Comparison of ENCODE assay signal across 27 mouse cellular contexts in genomic region chr9:101551256-101551655, GRCm38 (mm10).
A peak's percentile ranks its signal among the peaks of the same experiment; 100 is the strongest.
DNase-seq lines count a peak whose midpoint lies in the region; ATAC-seq and TF ChIP-seq lines count a peak whose summit lies in the region.
"Had no signal": no experiment of that assay in that cellular context is flagged by ENCODE, and none has a peak within 500 bp of the region (broad histone marks: within the 10 kb centered on the region; RNA-seq: fewer than 3 reads in every experiment).

No protein-coding gene starts in this region.

- ATAC-seq in liver, postnatal 0 days, result no peak
- ATAC-seq in liver, embryonic 11.5 days (replicated peaks; ENCODE audit: low FRiP score), result no peak
- no peak for ATAC-seq in midbrain, postnatal 0 days (ENCODE audit: low FRiP score)
- no peak for ATAC-seq in midbrain, embryonic 16.5 days
- no peak for ATAC-seq in monocyte, adult 5-6 weeks (replicated peaks; ENCODE audit: insufficient number of reproducible peaks, low FRiP score, low TSS enrichment, poor library complexity, severe bottlenecking)
- ATAC-seq: CD4-positive, CD25-positive, alpha-beta regulatory T cell, adult 4 months; forebrain, embryonic 15.5 days had no signal

- H3K9ac ChIP-seq in liver, postnatal 0 days (replicated peaks), result no peak overlapping the region
- H3K9ac ChIP-seq in liver, embryonic 11.5 days (ENCODE audit: low read depth, low read length), result no peak overlapping the region
- H3K9ac ChIP-seq in midbrain, postnatal 0 days (replicated peaks; ENCODE audit: low read length, poor library complexity, severe bottlenecking), result no peak overlapping the region
- no peak overlapping the region for H3K9ac ChIP-seq in midbrain, embryonic 16.5 days (ENCODE audit: low read depth, low read length)
- H3K9ac ChIP-seq: forebrain, embryonic 15.5 days; hindbrain, embryonic 14.5 days; limb, embryonic 15.5 days; liver, embryonic 15.5 days; midbrain, embryonic 12.5 days; neural tube, embryonic 13.5 days had no signal

- TF ChIP-seq CTCF in liver, postnatal 0 days (IDR thresholded peaks at IDR 0.05; ENCODE audit: low read depth), result 0 out of 2 replicates have a peak, but pooled peaks have one; percentile 5
- TF ChIP-seq CTCF in midbrain, postnatal 0 days (IDR thresholded peaks at IDR 0.05), result peak; percentile 18; the same call in 1 of the 2 replicates

- H3K4me2 ChIP-seq in liver, postnatal 0 days (ENCODE audit: low read depth, low read length), result no peak overlapping the region
- no peak overlapping the region for H3K4me2 ChIP-seq in liver, embryonic 11.5 days
- H3K4me2 ChIP-seq in midbrain, postnatal 0 days (ENCODE audit: low read depth, low read length, poor library complexity, severe bottlenecking), result no peak overlapping the region
- no peak overlapping the region for H3K4me2 ChIP-seq in midbrain, embryonic 16.5 days (ENCODE audit: low read length)
- H3K4me2 ChIP-seq: forebrain, embryonic 15.5 days; heart, embryonic 11.5 days; hindbrain, embryonic 14.5 days; limb, embryonic 15.5 days; liver, embryonic 15.5 days; midbrain, embryonic 12.5 days; neural tube, embryonic 13.5 days had no signal

- H3K36me3 ChIP-seq in liver, postnatal 0 days (replicated peaks; ENCODE audit: insufficient read depth, low read length), result no peaks in the 10 kb centered on the region
- no peaks in the 10 kb centered on the region for H3K36me3 ChIP-seq in liver, embryonic 11.5 days (ENCODE audit: control insufficient read depth, insufficient read depth, low read length)
- no peaks in the 10 kb centered on the region for H3K36me3 ChIP-seq in midbrain, postnatal 0 days (ENCODE audit: insufficient read depth, low read length)
- no peaks in the 10 kb centered on the region for H3K36me3 ChIP-seq in midbrain, embryonic 16.5 days (ENCODE audit: control insufficient read depth, insufficient read depth, low read length)
- H3K36me3 ChIP-seq: forebrain, embryonic 15.5 days; limb, embryonic 15.5 days; liver, embryonic 15.5 days; midbrain, embryonic 12.5 days; neural tube, embryonic 13.5 days had no signal

- H3K4me3 ChIP-seq in liver, postnatal 0 days (ENCODE audit: low read depth, low read length), result no peak overlapping the region
- no peak overlapping the region for H3K4me3 ChIP-seq in liver, embryonic 11.5 days (ENCODE audit: low read depth, low read length)
- no peak overlapping the region for H3K4me3 ChIP-seq in midbrain, postnatal 0 days (ENCODE audit: low read depth, low read length)
- H3K4me3 ChIP-seq in midbrain, embryonic 16.5 days (ENCODE audit: low read depth, low read length), result no peak overlapping the region
- H3K4me3 ChIP-seq: forebrain, embryonic 15.5 days; limb, embryonic 15.5 days; liver, embryonic 15.5 days; midbrain, embryonic 12.5 days; myocyte; neural tube, embryonic 13.5 days had no signal

- no peaks in the 10 kb centered on the region for H3K4me1 ChIP-seq in liver, postnatal 0 days (ENCODE audit: insufficient read depth)
- no peaks in the 10 kb centered on the region for H3K4me1 ChIP-seq in liver, embryonic 11.5 days (replicated peaks; ENCODE audit: control insufficient read depth, insufficient read depth, low read length)
- H3K4me1 ChIP-seq in midbrain, postnatal 0 days (ENCODE audit: insufficient read depth, low read length), result no peaks in the 10 kb centered on the region
- no peaks in the 10 kb centered on the region for H3K4me1 ChIP-seq in midbrain, embryonic 16.5 days (ENCODE audit: control insufficient read depth, insufficient read depth, low read length)
- H3K4me1 ChIP-seq: forebrain, embryonic 15.5 days; limb, embryonic 15.5 days; liver, embryonic 15.5 days; midbrain, embryonic 12.5 days had no signal

- no peaks in the 10 kb centered on the region for H3K27me3 ChIP-seq in liver, postnatal 0 days (ENCODE audit: insufficient read depth, low read length)
- H3K27me3 ChIP-seq in liver, embryonic 11.5 days (replicated peaks; ENCODE audit: control insufficient read depth, insufficient read depth, low read length), result no peaks in the 10 kb centered on the region
- no peaks in the 10 kb centered on the region for H3K27me3 ChIP-seq in midbrain, postnatal 0 days (ENCODE audit: insufficient read depth, low read length)
- H3K27me3 ChIP-seq in midbrain, embryonic 16.5 days (ENCODE audit: control insufficient read depth, insufficient read depth, low read depth, low read length), result no peaks in the 10 kb centered on the region
- H3K27me3 ChIP-seq: forebrain, embryonic 15.5 days; limb, embryonic 15.5 days; liver, embryonic 15.5 days; midbrain, embryonic 12.5 days had no signal

- H3K9me3 ChIP-seq in liver, postnatal 0 days (ENCODE audit: low read length), result no peaks in the 10 kb centered on the region
- H3K9me3 ChIP-seq in liver, embryonic 11.5 days (ENCODE audit: control insufficient read depth, low read length), result no peaks in the 10 kb centered on the region
- no peaks in the 10 kb centered on the region for H3K9me3 ChIP-seq in midbrain, postnatal 0 days (ENCODE audit: low read length)
- H3K9me3 ChIP-seq in midbrain, embryonic 16.5 days (replicated peaks; ENCODE audit: control insufficient read depth, low read length, poor library complexity, severe bottlenecking), result peaks cover 3% of the 10 kb centered on the region; the same call in 1 of the 2 replicates
- H3K9me3 ChIP-seq: limb, embryonic 15.5 days; liver, embryonic 15.5 days; midbrain, embryonic 12.5 days had no signal

- TF ChIP-seq EP300 in liver, postnatal 0 days (IDR thresholded peaks at IDR 0.05; ENCODE audit: low read depth), result no peak

- peak; percentile 22 to 31 for DNase-seq in heart, postnatal 10 days
- DNase-seq in heart, postnatal 14 days, result no peak
- DNase-seq in liver, postnatal 0 days, result no peak
- DNase-seq in liver, embryonic 11.5 days (ENCODE audit: low spot score), result no peak
- DNase-seq in midbrain, postnatal 0 days (ENCODE audit: low spot score), result no peak
- DNase-seq in thymus, postnatal 10 days (ENCODE audit: low spot score in 2 of 2), result no peak
- DNase-seq: adrenal gland, adult 2 months; cerebellum, adult 18-20 months; cerebellum, postnatal 14 days; kidney, adult 2 months; kidney, postnatal 14 days; layer of hippocampus, postnatal 36 days; retina, postnatal 1 day; right cerebral cortex, postnatal 25 days; spleen, adult 18-20 months; thymus, postnatal 25 days had no signal

- 47% methylated on average over 3 of the region's 3 CpGs for WGBS in liver, postnatal 0 days (ENCODE audit: insufficient replicate concordance)
- WGBS in liver, embryonic 11.5 days, result 54% methylated on average over 3 of the region's 3 CpGs
- 56% methylated on average over 3 of the region's 3 CpGs for WGBS in midbrain, postnatal 0 days
- WGBS in midbrain, embryonic 16.5 days, result 68% methylated on average over 3 of the region's 3 CpGs

- intact Hi-C loops in heart, postnatal 10 days (cut with DNase I), result no loop called here
- intact Hi-C loops in heart, postnatal 14 days (cut with DNase I), result no loop called here

- H3K27ac ChIP-seq in liver, postnatal 0 days (ENCODE audit: low read depth), result no peak overlapping the region
- no peak overlapping the region for H3K27ac ChIP-seq in liver, embryonic 11.5 days (ENCODE audit: low read depth, low read length)
- no peak overlapping the region for H3K27ac ChIP-seq in midbrain, postnatal 0 days (ENCODE audit: low read depth, low read length)
- H3K27ac ChIP-seq in midbrain, embryonic 16.5 days (ENCODE audit: low read length), result no peak overlapping the region
- H3K27ac ChIP-seq: forebrain, embryonic 15.5 days; hindbrain, embryonic 14.5 days; limb, embryonic 15.5 days; liver, embryonic 15.5 days; midbrain, embryonic 12.5 days; neural tube, embryonic 13.5 days had no signal

Comparison
In these comparisons a context has a peak if more than half of its experiments do, and no peak if none do; other contexts are left out.
1. DNase-seq: peak in heart, postnatal 10 days (2 of 2); none in heart, postnatal 14 days (0 of 2), liver, postnatal 0 days (single experiment), liver, embryonic 11.5 days (single experiment), midbrain, postnatal 0 days (single experiment) and thymus, postnatal 10 days (0 of 2).